Mouse (Mus musculus) neural tube, embryonic 12.5 days (tissue): ENCODE measurements around the gene Spred2. TPM values are rescaled to one million over a fixed set of nuclear protein-coding genes. Genes with fewer than 3 reads are reported as not detected.

Experiments
- ATAC-seq: fragments of 200-750 bp; cut with Nextera tagmentation; 2 replicates; pipeline ENCODE4 v1.8.0; 2017; ENCODE audit warnings: low read depth, mild to moderate bottlenecking, moderate TSS enrichment, moderate library complexity; ENCODE audit not compliant: low FRiP score
- H3K27ac ChIP-seq: fragments of 300-500 bp; sonication (generic); 2 replicates; pipeline ENCODE4 v1.5.1; 2016
- H3K27me3 ChIP-seq: fragments of 300-500 bp; sonication (generic); replicated peaks from 2 replicates; pipeline ENCODE4 v1.6.1; 2016; ENCODE audit warnings: mild to moderate bottlenecking
- H3K36me3 ChIP-seq: fragments of 300-500 bp; sonication (generic); 2 replicates; pipeline ENCODE4 v1.6.1; 2016; ENCODE audit warnings: mild to moderate bottlenecking
- H3K4me1 ChIP-seq: fragments of 300-500 bp; sonication (generic); 2 replicates; pipeline ENCODE4 v1.6.1; 2016
- H3K4me2 ChIP-seq: fragments of 300-500 bp; sonication (generic); replicated peaks from 2 replicates; pipeline ENCODE4 v1.6.1; 2016; ENCODE audit warnings: mild to moderate bottlenecking
- H3K4me3 ChIP-seq: fragments of 300-500 bp; sonication (generic); 2 replicates; pipeline ENCODE4 v1.5.1; 2016
- H3K9ac ChIP-seq: fragments of 300-500 bp; sonication (generic); 2 replicates; pipeline ENCODE4 v1.6.1; 2016; ENCODE audit warnings: mild to moderate bottlenecking
- H3K9me3 ChIP-seq: fragments of 300-500 bp; sonication (generic); 2 replicates; pipeline ENCODE4 v1.6.1; 2016; ENCODE audit warnings: mild to moderate bottlenecking
- WGBS: fragments of 180-500 bp; shearing (Covaris S2); methylation state at CpG from one replicate; pipeline ENCODE4 v1.1.7; 2016; 5-methylcytosine and 5-hydroxymethylcytosine counted together
- polyA plus RNA-seq: library from polyadenylated mRNA; unstranded; fragments of >200 nt; fragmentation: Nextera tagmentation; extraction: Ambion mirVana; gene quantifications from 2 replicates; pipeline ENCODE4 v1.2.1, GENCODE M21; 2016

Gene Spred2
- polyA plus RNA-seq, 1 experiment from 2014 or later: 5.7 TPM

- H3K4me2 ChIP-seq: no peak overlapping the region
- no peak overlapping the region for H3K4me3 ChIP-seq
- 80% methylated on average over 2 of the region's 2 CpGs for WGBS
- no peaks in the 10 kb centered on the region for H3K9me3 ChIP-seq
- H3K4me1 ChIP-seq: peaks cover 35% of the 10 kb centered on the region
- no peaks in the 10 kb centered on the region for H3K27me3 ChIP-seq
- ATAC-seq: no peak
- no peak overlapping the region for H3K9ac ChIP-seq
- H3K27ac ChIP-seq: no peak overlapping the region
- H3K36me3 ChIP-seq: no peaks in the 10 kb centered on the region
Measured at GRCm38 (mm10) chr11:19990731-19991130, 66.6 kb downstream of the Spred2 start.

- Histone ChIP-seq H3K27me3 (no peaks in the 10 kb centered on the region), H3K9me3 (no peaks in the 10 kb centered on the region), H3K36me3 (no peaks in the 10 kb centered on the region), H3K4me1 (peaks cover 28% of the 10 kb centered on the region), H3K9ac (no peak overlapping the region), H3K4me2 (no peak overlapping the region), H3K4me3 (no peak overlapping the region), H3K27ac (no peak overlapping the region)
- 65% methylated on average over 12 of the region's 12 CpGs for WGBS
- no peak for ATAC-seq
Measured at GRCm38 (mm10) chr11:19991303-19991976, 67.3 kb downstream of the Spred2 start.

- Histone ChIP-seq H3K4me2 (no peak overlapping the region), H3K4me1 (peaks cover 16% of the 10 kb centered on the region), H3K27ac (no peak overlapping the region), H3K4me3 (no peak overlapping the region), H3K36me3 (no peaks in the 10 kb centered on the region), H3K9ac (no peak overlapping the region), H3K27me3 (no peaks in the 10 kb centered on the region), H3K9me3 (no peaks in the 10 kb centered on the region)
- 62% methylated on average over 14 of the region's 15 CpGs for WGBS
- ATAC-seq: no peak
Measured at GRCm38 (mm10) chr11:19992341-19993281, 68.4 kb downstream of the Spred2 start.

- Histone ChIP-seq H3K9ac (no peak overlapping the region), H3K4me3 (no peak overlapping the region), H3K4me2 (no peak overlapping the region), H3K4me1 (peaks cover 15% of the 10 kb centered on the region), H3K9me3 (no peaks in the 10 kb centered on the region), H3K27ac (no peak overlapping the region), H3K27me3 (no peaks in the 10 kb centered on the region), H3K36me3 (peaks cover 3% of the 10 kb centered on the region; the same call in 1 of the 2 replicates)
- 43% methylated on average over 1 of the region's 1 CpGs for WGBS
- no peak for ATAC-seq
Measured at GRCm38 (mm10) chr11:19993753-19994152, 69.6 kb downstream of the Spred2 start.

- 94% methylated on average over 7 of the region's 7 CpGs for WGBS
- Histone ChIP-seq H3K4me1 (peaks cover 11% of the 10 kb centered on the region), H3K4me3 (no peak overlapping the region), H3K9me3 (no peaks in the 10 kb centered on the region), H3K4me2 (no peak overlapping the region), H3K27ac (no peak overlapping the region), H3K9ac (no peak overlapping the region), H3K27me3 (no peaks in the 10 kb centered on the region), H3K36me3 (peaks cover 5% of the 10 kb centered on the region; the same call in 1 of the 2 replicates)
- no peak for ATAC-seq
Measured at GRCm38 (mm10) chr11:19994262-19994790, 70.2 kb downstream of the Spred2 start.

GRCm38 (mm10) chr11:19997940-19998339, 73.8 kb downstream of the Spred2 start:
- 64% methylated on average over 18 of the region's 18 CpGs for WGBS
- H3K9ac ChIP-seq: no peak overlapping the region
- H3K4me1 ChIP-seq: 0 out of 2 replicates have a peak, but pooled peaks cover 5% of the 10 kb centered on the region
- peaks cover 9% of the 10 kb centered on the region for H3K36me3 ChIP-seq
- no peaks in the 10 kb centered on the region for H3K9me3 ChIP-seq
- no peaks in the 10 kb centered on the region for H3K27me3 ChIP-seq
- ATAC-seq: no peak
- no peak overlapping the region for H3K27ac ChIP-seq
- no peak overlapping the region for H3K4me2 ChIP-seq
- H3K4me3 ChIP-seq: no peak overlapping the region

- no peaks in the 10 kb centered on the region for H3K27me3 ChIP-seq
- no peaks in the 10 kb centered on the region for H3K9me3 ChIP-seq
- no peak overlapping the region for H3K9ac ChIP-seq
- WGBS: 89% methylated on average over 4 of the region's 4 CpGs
- ATAC-seq: no peak
- peaks cover 19% of the 10 kb centered on the region for H3K36me3 ChIP-seq
- H3K4me1 ChIP-seq: 0 out of 2 replicates have a peak, but pooled peaks cover 3% of the 10 kb centered on the region
- H3K4me2 ChIP-seq: no peak overlapping the region
- no peak overlapping the region for H3K27ac ChIP-seq
- no peak overlapping the region for H3K4me3 ChIP-seq
Measured at GRCm38 (mm10) chr11:20002883-20003282, 78.7 kb downstream of the Spred2 start.

GRCm38 (mm10) chr11:20007701-20008100, 83.5 kb downstream of the Spred2 start:
- Histone ChIP-seq H3K27ac (no peak overlapping the region), H3K9me3 (no peaks in the 10 kb centered on the region), H3K4me1 (peaks cover 14% of the 10 kb centered on the region), H3K36me3 (peaks cover 31% of the 10 kb centered on the region), H3K4me3 (no peak overlapping the region), H3K27me3 (no peaks in the 10 kb centered on the region), H3K9ac (no peak overlapping the region), H3K4me2 (no peak overlapping the region)
- no peak for ATAC-seq
- 93% methylated on average over 6 of the region's 6 CpGs for WGBS

GRCm38 (mm10) chr11:20011210-20011978, 87.2 kb downstream of the Spred2 start:
- Histone ChIP-seq H3K27ac (no peak overlapping the region), H3K4me3 (no peak overlapping the region), H3K27me3 (no peaks in the 10 kb centered on the region), H3K9ac (no peak overlapping the region), H3K9me3 (no peaks in the 10 kb centered on the region), H3K4me2 (0 out of 2 replicates have a peak overlapping the region, but pooled peaks have one; percentile 3), H3K36me3 (peaks cover 30% of the 10 kb centered on the region), H3K4me1 (peaks cover 14% of the 10 kb centered on the region)
- 35% methylated on average over 16 of the region's 16 CpGs for WGBS
- ATAC-seq: peak; percentile 77

- H3K9me3 ChIP-seq: peaks cover 12% of the 10 kb centered on the region
- WGBS: 93% methylated on average over 3 of the region's 3 CpGs
- peaks cover 14% of the 10 kb centered on the region for H3K4me1 ChIP-seq
- H3K27me3 ChIP-seq: no peaks in the 10 kb centered on the region
- H3K9ac ChIP-seq: no peak overlapping the region
- H3K27ac ChIP-seq: no peak overlapping the region
- no peak for ATAC-seq
- no peak overlapping the region for H3K4me3 ChIP-seq
- H3K36me3 ChIP-seq: peaks cover 48% of the 10 kb centered on the region
- H3K4me2 ChIP-seq: no peak overlapping the region
Measured at GRCm38 (mm10) chr11:20013366-20013765, 89.2 kb downstream of the Spred2 start.

- no peak for ATAC-seq
- Histone ChIP-seq H3K4me2 (no peak overlapping the region), H3K4me3 (no peak overlapping the region), H3K9me3 (peaks cover 40% of the 10 kb centered on the region), H3K36me3 (peaks cover 66% of the 10 kb centered on the region), H3K27me3 (no peaks in the 10 kb centered on the region), H3K4me1 (no peaks in the 10 kb centered on the region), H3K9ac (no peak overlapping the region), H3K27ac (no peak overlapping the region)
- 94% methylated on average over 13 of the region's 13 CpGs for WGBS
Measured at GRCm38 (mm10) chr11:20017937-20018336, 93.8 kb downstream of the Spred2 start.
